Mouse (Mus musculus): ENCODE measurements at regions not wholly inside any gene's neighbourhood (a gene's known extent, or its start where the extent isn't known, plus 50 kb on each side); places are given as distances from the start of the nearest gene placed in this dataset.

- no peak overlapping the region for H3K9ac ChIP-seq (ENCODE audit: insufficient read depth, low read depth)
- dilution Hi-C loops (cut with MboI; ENCODE audit: extremely low pct_ligation_motif_present, extremely low pct_unique_long_range_greater_than_20kb, low sequenced_read_pairs): no loop called here
- H3K36me3 ChIP-seq (replicated peaks in 1 of 2; ENCODE audit: control insufficient read depth in 1 of 2, insufficient read depth in 1 of 2, low read length in 1 of 2): peaks cover 0 to 17% of the 10 kb centered on the region in 2 experiments
- in situ Hi-C loops (cut with MboI; ENCODE audit: low pct_ligation_motif_present, low pct_unique_long_range_greater_than_20kb, low sequenced_read_pairs): loop anchor here (25.0 kb wide), 1 partner anchor 545 kb away; no protein-coding TSS in a partner anchor
- H3K4me1 ChIP-seq (ENCODE audit: control insufficient read depth in 1 of 2, insufficient read depth in 2 of 2): peaks cover 8 to 16% of the 10 kb centered on the region in 2 experiments
- H3K9me3 ChIP-seq (replicated peaks; ENCODE audit: low read length): no peaks in the 10 kb centered on the region
- no peak for TF ChIP-seq ELF1 (IDR thresholded peaks at IDR 0.05; ENCODE audit: low read depth, low read length)
- TF ChIP-seq KAT2A (IDR thresholded peaks at IDR 0.05; ENCODE audit: insufficient replicate concordance, low read length): no peak
- no peak for TF ChIP-seq RAD21 (IDR thresholded peaks at IDR 0.05; ENCODE audit: low read depth, low read length)
- no peak for TF ChIP-seq NRF1 (IDR thresholded peaks at IDR 0.05; ENCODE audit: low read depth, low read length)
- no peak for TF ChIP-seq IRF4 (IDR thresholded peaks at IDR 0.05; ENCODE audit: low read depth, low read length)
- no peak for TF ChIP-seq ZC3H11A (IDR thresholded peaks at IDR 0.05; ENCODE audit: low read depth, low read length)
- TF ChIP-seq CHD1 (IDR thresholded peaks at IDR 0.05; ENCODE audit: low read depth, low read length): no peak
- no peaks in the 10 kb centered on the region for H3K79me2 ChIP-seq (replicated peaks; ENCODE audit: control insufficient read depth, extremely low read depth, insufficient read depth, poor library complexity, severe bottlenecking)
- no peak overlapping the region for H3K4me2 ChIP-seq (ENCODE audit: insufficient read depth, low read depth, poor library complexity, severe bottlenecking)
- no peak overlapping the region for H3K4me3 ChIP-seq (replicated peaks in 1 of 3; ENCODE audit: low read depth in 2 of 3, low read length in 2 of 3, poor library complexity in 1 of 3)
- no peak for DNase-seq (ENCODE audit: extremely low read depth)
- no peaks in the 10 kb centered on the region for H3K27me3 ChIP-seq (replicated peaks)
- no peak overlapping the region for H3K27ac ChIP-seq (ENCODE audit: insufficient read depth, low read depth)
Measured at GRCm38 (mm10) chr1:179867493-179867892, 64.0 kb upstream of the Ahctf1 start.

- Histone ChIP-seq H3K9ac (ENCODE audit: insufficient read depth, low read depth) (no peak overlapping the region), H3K79me2 (replicated peaks; ENCODE audit: control insufficient read depth, extremely low read depth, insufficient read depth, poor library complexity, severe bottlenecking) (no peaks in the 10 kb centered on the region), H3K36me3 (replicated peaks in 1 of 2; ENCODE audit: control insufficient read depth in 1 of 2, insufficient read depth in 1 of 2, low read length in 1 of 2) (peaks cover 0 to 25% of the 10 kb centered on the region in 2 experiments), H3K4me3 (replicated peaks in 1 of 3; ENCODE audit: low read depth in 2 of 3, low read length in 2 of 3, poor library complexity in 1 of 3) (no peak overlapping the region), H3K4me1 (ENCODE audit: control insufficient read depth in 1 of 2, insufficient read depth in 2 of 2) (peaks cover 8 to 19% of the 10 kb centered on the region in 2 experiments), H3K27ac (ENCODE audit: insufficient read depth, low read depth) (no peak overlapping the region), H3K9me3 (replicated peaks; ENCODE audit: low read length) (no peaks in the 10 kb centered on the region), H3K4me2 (ENCODE audit: insufficient read depth, low read depth, poor library complexity, severe bottlenecking) (no peak overlapping the region), H3K27me3 (replicated peaks) (no peaks in the 10 kb centered on the region)
- DNase-seq (ENCODE audit: extremely low read depth): no peak
- in situ Hi-C loops (cut with MboI; ENCODE audit: low pct_ligation_motif_present, low pct_unique_long_range_greater_than_20kb, low sequenced_read_pairs): loop anchor here (25.0 kb wide), 1 partner anchor 546 kb away; no protein-coding TSS in a partner anchor
- dilution Hi-C loops (cut with MboI; ENCODE audit: extremely low pct_ligation_motif_present, extremely low pct_unique_long_range_greater_than_20kb, low sequenced_read_pairs): no loop called here
- no peak for TF ChIP-seq CTCF (conservative IDR thresholded peaks at IDR 0.05 in 1 of 2, IDR thresholded peaks at IDR 0.05 in 1 of 2; ENCODE audit: low read depth in 2 of 2, low read length in 2 of 2)
- no peak for TF ChIP-seq SIN3A (IDR thresholded peaks at IDR 0.05; ENCODE audit: low read length)
- no peak for TF ChIP-seq CHD1 (IDR thresholded peaks at IDR 0.05; ENCODE audit: low read depth, low read length)
- no peak for TF ChIP-seq TCF12 (IDR thresholded peaks at IDR 0.05; ENCODE audit: low read depth, low read length)
Measured at GRCm38 (mm10) chr1:179866056-179866772, 62.7 kb upstream of the Ahctf1 start.

GRCm38 (mm10) chr1:179865561-179865960 lies 62.1 kb upstream of the Ahctf1 start:
- Histone ChIP-seq H3K27me3 (replicated peaks) (no peaks in the 10 kb centered on the region), H3K27ac (ENCODE audit: insufficient read depth, low read depth) (no peak overlapping the region), H3K4me1 (ENCODE audit: control insufficient read depth in 1 of 2, insufficient read depth in 2 of 2) (peaks cover 8 to 19% of the 10 kb centered on the region in 2 experiments), H3K9me3 (replicated peaks; ENCODE audit: low read length) (no peaks in the 10 kb centered on the region), H3K79me2 (replicated peaks; ENCODE audit: control insufficient read depth, extremely low read depth, insufficient read depth, poor library complexity, severe bottlenecking) (no peaks in the 10 kb centered on the region), H3K4me2 (ENCODE audit: insufficient read depth, low read depth, poor library complexity, severe bottlenecking) (no peak overlapping the region), H3K9ac (ENCODE audit: insufficient read depth, low read depth) (no peak overlapping the region), H3K4me3 (replicated peaks in 1 of 3; ENCODE audit: low read depth in 2 of 3, low read length in 2 of 3, poor library complexity in 1 of 3) (no peak overlapping the region), H3K36me3 (replicated peaks in 1 of 2; ENCODE audit: control insufficient read depth in 1 of 2, insufficient read depth in 1 of 2, low read length in 1 of 2) (peaks cover 0 to 31% of the 10 kb centered on the region in 2 experiments)
- in situ Hi-C loops (cut with MboI; ENCODE audit: low pct_ligation_motif_present, low pct_unique_long_range_greater_than_20kb, low sequenced_read_pairs) (loop anchor here (25.0 kb wide), 1 partner anchor 547 kb away; no protein-coding TSS in a partner anchor), dilution Hi-C loops (cut with MboI; ENCODE audit: extremely low pct_ligation_motif_present, extremely low pct_unique_long_range_greater_than_20kb, low sequenced_read_pairs) (no loop called here)
- TF ChIP-seq USF2 (conservative IDR thresholded peaks at IDR 0.05; ENCODE audit: low read depth, low read length) (no peak), MEF2A (IDR thresholded peaks at IDR 0.05; ENCODE audit: borderline replicate concordance, low read depth, low read length) (no peak), BHLHE40 (IDR thresholded peaks at IDR 0.05; ENCODE audit: low read depth, low read length) (no peak), RCOR1 (conservative IDR thresholded peaks at IDR 0.05; ENCODE audit: low read depth, low read length) (no peak), ZC3H11A (IDR thresholded peaks at IDR 0.05; ENCODE audit: low read depth, low read length) (no peak), POLR2A (IDR thresholded peaks at IDR 0.05; ENCODE audit: low read depth, low read length) (no peak), NELFE (IDR thresholded peaks at IDR 0.05; ENCODE audit: low read depth, low read length) (no peak), GABPA (IDR thresholded peaks at IDR 0.05; ENCODE audit: insufficient replicate concordance, low read depth, low read length) (no peak), ETS1 (conservative IDR thresholded peaks at IDR 0.05; ENCODE audit: low read depth, low read length) (no peak), JUND (conservative IDR thresholded peaks at IDR 0.05; ENCODE audit: low read depth, low read length) (no peak), ZKSCAN1 (IDR thresholded peaks at IDR 0.05; ENCODE audit: borderline replicate concordance, low read depth, low read length) (no peak)
- DNase-seq (ENCODE audit: extremely low read depth): no peak
